Mouse (Mus musculus) heart, adult 8-10 months (tissue): ENCODE results near the gene Slc39a1. TPM values are rescaled to one million over a fixed set of nuclear protein-coding genes. Genes with fewer than 3 reads are reported as not detected.
"Not testable (repeated sequence)": the region's sequence is repeated elsewhere in the genome, so short reads cannot be mapped to it uniquely, and the experiment has no call there.

ENCODE experiments used
- DNase-seq: peaks from one replicate; pipeline ENCODE4 v3.0.0; 2022; ENCODE audit warnings: low spot score
- total RNA-seq, 4 experiments: library from RNA; stranded (reverse); gene quantifications; 2 replicates each; pipeline ENCODE4 v1.2.4; 2022

Gene Slc39a1
- total RNA-seq, 4 experiments from 2014 or later: 65.1 to 79.2 (median 75.5) TPM

DNA sequence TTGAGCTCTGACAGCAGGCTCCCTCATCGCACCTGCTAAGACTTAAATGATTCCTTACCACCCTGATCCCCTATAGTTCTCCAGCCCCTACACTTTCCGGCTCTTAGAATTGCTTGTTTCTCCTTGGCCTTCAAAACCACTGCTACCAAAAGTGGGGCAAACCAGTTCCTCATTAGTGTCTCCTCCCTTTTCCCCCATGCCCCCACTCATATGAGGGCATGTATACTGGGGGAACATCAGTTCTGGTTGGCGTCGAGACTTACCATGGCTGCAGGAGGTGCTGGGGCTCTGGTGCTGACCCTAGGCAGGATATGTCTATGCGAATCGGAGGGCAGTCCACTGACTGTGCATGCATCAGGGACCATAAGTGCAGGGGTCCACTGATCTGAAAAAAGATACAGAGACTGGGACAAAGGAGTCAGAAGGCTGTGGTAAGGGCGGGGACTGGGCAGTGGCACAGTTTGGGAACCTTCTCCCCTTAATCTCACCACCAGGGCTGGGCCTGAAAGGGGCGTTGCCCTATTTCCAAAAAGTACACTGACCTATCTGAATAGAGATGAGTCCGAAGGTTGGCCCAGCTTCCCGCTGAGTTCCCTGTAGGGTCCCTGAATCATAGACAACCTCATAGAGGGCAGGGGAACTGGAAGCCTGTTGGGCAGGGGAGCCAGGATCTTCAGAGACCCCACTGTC lies 6.2 kb upstream of the Slc39a1 start:
- DNase-seq: no peak

GRCm38 (mm10) chr3:90242984-90243775 lies 4.8 kb upstream of the Slc39a1 start, which contains the start of gene Creb3l4:
Creb3l4 (minus strand) TSS chr3:90243512.
- peak; percentile 32 for DNase-seq

GRCm38 (mm10) chr3:90245406-90245805 lies 2.6 kb upstream of the Slc39a1 start:
- no peak for DNase-seq

DNA sequence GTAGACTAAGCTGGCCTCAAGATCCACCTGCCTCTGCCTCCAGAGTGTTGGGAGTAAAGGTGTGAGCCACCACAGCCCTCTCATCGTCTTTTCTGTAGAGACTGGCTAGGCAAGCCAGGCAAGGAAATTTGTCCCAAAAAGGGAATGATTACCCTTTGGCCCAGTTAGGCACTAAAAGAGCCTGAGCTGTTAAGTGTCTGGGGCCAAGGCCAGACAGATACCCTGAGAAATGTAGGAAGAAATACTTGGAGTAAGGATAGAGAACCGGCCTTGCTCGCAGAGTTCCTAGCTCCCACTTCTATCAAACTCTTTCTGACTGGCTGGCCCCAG lies 377 bp upstream of the Slc39a1 start:
- DNase-seq: no peak

DNA sequence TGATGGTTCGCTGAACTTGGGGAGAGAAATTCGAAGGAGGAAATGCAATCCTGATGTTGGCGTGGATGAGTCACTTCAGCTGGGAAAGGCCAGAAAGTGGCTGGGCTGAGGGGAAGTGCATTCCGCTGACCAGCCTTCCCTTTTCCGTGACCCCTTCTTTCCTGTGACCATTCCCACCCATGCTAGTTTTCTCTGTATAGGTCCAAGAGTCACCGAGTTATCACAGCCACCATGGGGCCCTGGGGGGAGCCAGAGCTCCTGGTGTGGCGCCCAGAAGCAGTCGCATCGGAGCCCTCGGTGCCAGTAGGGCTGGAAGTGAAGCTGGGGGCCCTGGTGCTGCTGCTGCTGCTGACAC lies 751 bp downstream of the Slc39a1 start:
- peak; percentile 55 for DNase-seq

DNA sequence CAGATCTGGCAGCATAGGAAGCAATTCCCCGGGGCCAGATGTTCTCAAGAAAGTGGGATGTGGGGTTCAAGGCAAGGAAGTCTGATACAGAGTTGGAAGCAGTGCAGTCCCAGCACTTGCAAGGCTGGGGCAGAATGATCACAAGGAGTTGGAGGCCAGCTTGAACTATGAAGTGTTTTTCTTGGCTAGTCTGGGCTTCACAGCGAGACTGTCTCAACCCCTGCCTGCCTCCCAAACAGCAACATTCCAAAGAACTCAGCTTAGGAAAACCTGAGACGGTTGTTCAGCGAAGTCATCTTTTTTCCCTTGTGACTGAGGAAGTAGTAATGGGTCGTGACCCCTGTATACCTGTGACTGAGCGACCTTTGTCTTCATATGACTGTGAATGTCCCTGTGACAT lies 2.8 kb downstream of the Slc39a1 start:
- DNase-seq: no peak

DNA sequence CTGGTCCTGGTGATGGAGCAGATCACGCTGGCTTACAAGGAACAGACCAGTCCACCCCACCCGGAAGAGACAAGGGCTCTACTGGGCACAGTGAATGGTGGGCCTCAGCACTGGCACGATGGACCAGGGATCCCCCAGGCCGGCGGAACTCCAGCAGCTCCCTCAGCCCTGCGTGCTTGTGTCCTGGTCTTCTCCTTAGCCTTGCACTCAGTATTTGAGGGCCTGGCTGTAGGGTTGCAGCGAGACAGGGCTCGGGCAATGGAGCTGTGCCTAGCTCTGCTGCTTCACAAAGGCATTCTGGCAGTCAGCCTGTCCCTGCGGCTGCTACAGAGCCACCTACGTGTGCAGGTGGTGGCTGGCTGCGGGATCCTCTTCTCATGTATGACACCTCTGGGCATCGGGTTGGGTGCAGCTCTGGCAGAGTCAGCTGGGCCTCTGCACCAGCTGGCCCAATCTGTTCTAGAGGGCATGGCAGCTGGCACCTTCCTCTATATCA lies 3.8 kb downstream of the Slc39a1 start:
- DNase-seq: not testable (repeated sequence)

GRCm38 (mm10) chr3:90252659-90253058 lies 4.7 kb downstream of the Slc39a1 start:
- not testable (repeated sequence) for DNase-seq

GRCm38 (mm10) chr3:90253174-90253573 lies 5.2 kb downstream of the Slc39a1 start:
- DNase-seq: not testable (repeated sequence)

GRCm38 (mm10) chr3:90253653-90254418 lies 5.9 kb downstream of the Slc39a1 start, which contains the start of gene Crtc2:
Crtc2 (plus strand) TSS chr3:90254163.
- peak; percentile 98 for DNase-seq

DNA sequence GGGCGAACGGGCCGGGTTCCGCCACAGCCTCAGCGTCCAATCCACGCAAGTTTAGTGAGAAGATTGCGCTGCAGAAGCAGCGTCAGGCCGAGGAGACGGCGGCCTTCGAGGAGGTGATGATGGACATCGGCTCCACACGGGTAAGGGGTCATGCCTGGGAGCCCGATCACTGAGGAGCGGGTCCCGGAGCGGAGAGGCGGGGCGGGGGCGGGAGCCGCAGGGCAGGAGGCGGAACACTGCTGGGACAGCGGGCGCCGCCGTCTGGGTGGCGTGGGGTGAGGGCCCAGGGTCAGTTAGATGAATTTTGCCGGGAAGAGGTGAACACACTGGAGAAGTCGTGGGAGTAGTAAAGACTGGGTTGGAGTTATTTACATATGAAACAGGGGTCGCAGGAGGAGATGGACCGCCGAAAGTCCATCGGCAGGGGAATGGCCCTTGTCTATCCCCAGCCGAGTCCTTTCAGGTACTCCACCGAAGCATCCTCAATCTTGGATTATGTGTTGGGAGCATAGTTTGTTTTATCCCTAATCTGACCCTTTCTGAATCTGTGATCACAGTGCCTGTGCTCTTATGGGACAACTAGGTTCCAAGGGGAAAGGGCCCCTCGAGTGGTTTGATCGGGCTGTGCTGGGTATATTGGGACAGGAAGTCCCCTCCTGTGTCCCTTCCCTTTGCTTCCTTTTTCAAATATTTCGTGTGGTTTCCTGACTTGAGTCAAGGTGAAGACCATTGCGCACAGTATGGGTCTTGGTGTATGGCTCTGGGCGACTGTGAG lies 6.6 kb downstream of the Slc39a1 start:
- DNase-seq: no peak

DNA sequence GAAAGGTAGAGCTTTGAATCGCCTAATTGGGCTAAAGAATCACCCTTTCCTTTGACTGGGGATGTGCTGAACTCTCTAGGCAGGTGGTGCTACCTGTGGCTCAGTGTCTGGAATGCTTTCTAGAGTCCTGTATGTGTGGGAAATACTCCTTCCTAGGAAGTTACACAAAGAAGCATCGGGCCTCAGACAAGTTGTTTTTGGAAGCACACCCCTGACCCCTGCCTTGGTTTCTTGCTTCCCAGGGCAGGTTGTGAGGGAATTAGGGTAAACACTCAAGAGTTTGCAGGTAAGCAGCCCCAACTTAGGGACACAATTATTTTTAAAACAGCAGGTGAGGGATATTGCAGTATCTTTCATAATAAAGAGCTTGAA lies 7.2 kb downstream of the Slc39a1 start:
- DNase-seq: no peak

DNA sequence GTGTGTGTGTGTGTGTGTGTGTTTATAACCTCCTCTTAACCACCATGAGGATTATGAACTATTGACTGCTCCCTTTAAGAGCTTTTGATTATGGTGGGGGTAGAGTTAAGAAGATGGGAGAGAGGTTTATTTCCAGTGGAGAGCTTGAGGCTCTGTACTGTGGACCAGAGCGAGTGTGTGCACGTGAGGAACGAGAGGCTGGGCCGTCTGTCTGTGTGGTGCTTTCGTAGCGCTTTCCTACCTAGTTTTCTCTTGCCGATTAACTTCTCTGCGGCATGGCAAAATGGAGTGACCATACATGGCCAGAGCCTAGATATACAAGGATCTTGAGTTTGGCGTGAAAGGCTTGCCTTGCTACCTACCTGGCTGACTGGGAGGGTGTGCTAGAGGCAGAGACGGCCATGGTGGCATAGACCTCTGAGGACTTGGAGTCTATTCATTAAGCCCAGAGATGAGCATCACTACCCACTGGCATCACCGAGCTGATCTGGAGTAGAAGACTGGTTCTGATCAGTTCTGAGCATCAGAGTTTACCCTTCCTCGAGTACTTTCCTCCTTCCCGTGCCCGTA lies 7.9 kb downstream of the Slc39a1 start:
- no peak for DNase-seq

DNA sequence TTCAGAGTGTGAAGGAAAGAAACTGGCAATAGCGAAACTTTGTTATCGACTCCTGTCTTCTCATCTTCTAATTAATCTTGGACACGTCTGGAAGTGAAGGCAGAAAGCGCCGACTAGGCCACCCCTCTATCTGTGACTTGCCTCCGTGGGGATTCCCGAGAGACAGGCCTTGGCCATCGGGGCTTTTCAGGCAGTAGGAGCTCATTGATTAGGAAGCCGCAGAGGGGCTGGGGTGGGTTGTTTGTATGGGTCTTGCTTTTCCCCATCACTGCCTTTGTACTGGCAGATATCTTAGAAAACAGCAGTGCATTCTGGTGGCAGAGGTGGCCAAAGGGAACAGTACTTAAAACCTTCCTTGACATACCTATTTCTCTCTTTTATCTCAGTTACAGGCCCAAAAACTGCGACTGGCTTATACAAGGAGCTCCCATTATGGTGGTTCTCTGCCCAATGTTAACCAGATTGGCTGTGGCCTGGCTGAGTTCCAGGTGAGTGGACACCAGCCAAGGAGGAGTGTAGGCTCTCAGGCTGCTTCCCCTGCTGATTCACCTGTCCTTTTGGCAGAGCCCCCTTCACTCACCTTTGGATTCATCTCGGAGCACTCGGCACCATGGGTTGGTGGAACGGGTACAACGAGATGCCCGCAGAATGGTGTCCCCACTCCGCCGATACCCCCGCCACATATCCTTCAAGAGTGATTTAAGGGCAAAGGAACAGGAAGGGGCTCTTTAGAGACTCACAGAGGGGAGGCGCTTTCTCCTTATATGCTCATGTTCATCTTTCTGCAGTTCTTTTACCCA lies 9.0 kb downstream of the Slc39a1 start:
- DNase-seq: no peak

DNA sequence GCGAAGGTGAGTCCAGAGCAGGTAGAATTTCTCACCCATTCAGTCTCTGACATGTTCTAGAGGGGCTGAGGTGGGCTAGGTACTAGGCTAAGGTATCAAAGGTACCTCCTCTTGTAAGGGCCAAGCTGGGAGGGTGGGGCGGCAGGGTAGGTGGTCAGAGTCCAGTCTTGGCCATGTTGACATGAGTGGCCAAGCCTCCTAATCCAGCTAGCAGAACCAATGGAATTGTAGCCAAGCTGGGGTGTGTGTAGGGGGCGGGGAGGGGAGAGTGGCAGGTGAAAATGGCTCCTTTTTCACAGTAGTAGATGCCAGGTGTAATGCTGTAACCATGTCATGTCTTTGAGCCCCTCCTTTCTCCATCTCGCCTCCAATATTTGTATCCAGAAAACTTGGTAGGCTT lies 10.5 kb downstream of the Slc39a1 start:
- DNase-seq: no peak

DNA sequence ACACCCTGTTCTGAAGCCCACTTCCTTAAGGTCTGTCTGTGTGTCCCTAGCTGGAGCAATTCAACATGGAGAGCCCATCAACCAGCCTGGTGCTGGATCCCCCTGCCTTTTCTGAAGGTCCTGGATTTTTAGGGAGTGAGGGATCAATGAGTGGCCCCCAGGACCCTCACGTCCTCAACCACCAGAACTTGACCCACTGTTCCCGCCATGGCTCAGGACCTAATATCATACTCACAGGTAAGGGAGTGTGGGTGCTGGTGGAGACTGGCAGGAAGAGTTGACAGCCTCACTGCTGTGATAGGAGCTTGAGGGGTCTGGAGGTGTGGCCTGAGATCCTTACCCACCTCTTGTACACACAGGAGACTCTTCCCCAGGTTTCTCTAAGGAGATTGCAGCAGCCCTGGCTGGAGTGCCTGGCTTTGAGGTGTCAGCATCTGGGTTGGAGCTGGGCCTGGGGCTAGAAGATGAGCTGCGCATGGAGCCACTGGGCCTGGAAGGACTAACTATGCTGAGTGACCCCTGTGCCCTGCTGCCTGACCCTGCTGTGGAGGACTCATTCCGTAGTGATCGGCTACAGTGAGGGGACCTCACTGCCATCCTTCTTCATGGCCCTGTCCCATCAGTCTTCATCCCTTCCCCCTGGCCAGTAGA lies 15.3 kb downstream of the Slc39a1 start:
- DNase-seq: no peak

DNA sequence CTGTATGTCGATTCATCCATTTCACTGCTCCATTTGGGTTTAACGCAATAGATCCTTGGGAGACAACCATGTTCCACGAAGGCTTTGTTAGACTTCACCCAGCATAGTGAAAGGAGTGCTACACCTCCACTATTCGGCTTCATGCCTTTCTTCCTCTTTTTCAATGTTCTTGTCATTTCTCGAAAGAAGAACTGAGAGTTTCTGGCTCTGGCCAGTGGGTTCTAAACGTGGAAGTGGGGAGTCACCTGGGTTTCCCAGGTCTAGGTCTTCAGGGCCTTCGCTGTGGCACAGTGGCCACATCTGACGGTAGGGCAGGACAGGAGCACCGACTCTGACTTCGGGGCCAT lies 16.7 kb downstream of the Slc39a1 start:
- no peak for DNase-seq

GRCm38 (mm10) chr3:90265034-90265931 lies 17.3 kb downstream of the Slc39a1 start, which contains the start of gene Dennd4b:
Dennd4b (plus strand) TSS chr3:90265185.
- peak; percentile 90 for DNase-seq
